In the genomic region with DNA sequence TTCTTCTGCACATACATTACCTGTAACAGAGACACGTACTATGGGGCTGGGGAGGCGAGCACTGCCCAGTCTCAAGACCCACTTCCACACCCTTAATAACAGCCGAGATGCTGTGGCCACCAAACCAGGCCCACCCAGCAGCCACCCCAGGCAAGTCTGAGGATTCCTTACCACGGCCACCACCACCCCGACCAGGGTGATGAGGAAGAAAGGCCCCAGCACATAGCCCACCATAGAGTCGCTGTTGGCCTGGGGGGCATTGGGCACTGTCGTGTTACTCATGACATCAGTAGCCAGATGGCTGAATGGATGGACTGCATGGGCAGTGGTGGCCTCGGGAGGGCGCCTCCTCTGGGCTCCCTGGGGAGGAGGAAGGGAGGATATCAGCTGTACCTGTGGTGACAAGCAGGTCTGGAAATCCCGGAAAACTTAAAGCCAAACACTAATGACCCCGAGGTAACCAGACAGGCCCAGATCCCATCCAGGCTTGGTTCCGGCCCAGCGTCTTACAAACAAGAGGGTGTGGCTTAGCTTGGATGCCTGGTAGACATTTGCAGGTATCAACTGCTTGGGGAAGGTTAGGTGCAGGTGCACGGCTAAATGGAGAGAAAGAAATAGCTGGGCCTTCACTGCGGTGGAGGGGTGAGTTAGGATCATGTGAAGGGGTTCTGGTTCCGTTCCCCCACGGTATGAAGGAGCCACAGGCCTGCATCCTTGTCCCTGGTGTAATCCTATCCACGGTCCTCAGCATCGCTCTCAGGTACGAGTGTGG, we compare ENCODE assay signal across 7 mouse cellular contexts. TPM values are rescaled to one million over a fixed set of nuclear protein-coding genes. Genes with fewer than 3 reads are reported as not detected.
DNase-seq lines count a peak whose midpoint lies in the region; ATAC-seq and TF ChIP-seq lines count a peak whose summit lies in the region.

No protein-coding gene starts in this region.

- TF ChIP-seq CTCF in thymus, adult 2 months (IDR thresholded peaks at IDR 0.05; ENCODE audit: borderline replicate concordance, control insufficient read depth, extremely low read depth, insufficient read depth, low read length, poor library complexity), result no peak
- peak; percentile 58 for TF ChIP-seq CTCF in liver, postnatal 0 days (IDR thresholded peaks at IDR 0.05; ENCODE audit: low read depth)

- ATAC-seq in hindbrain, embryonic 13.5 days (ENCODE audit: low FRiP score), result no peak
- ATAC-seq in liver, postnatal 0 days, result no peak

- TF ChIP-seq EP300 in liver, postnatal 0 days (IDR thresholded peaks at IDR 0.05; ENCODE audit: low read depth), result no peak

- no peak for TF ChIP-seq POLR2A in thymus, adult 2 months (IDR thresholded peaks at IDR 0.05; ENCODE audit: control insufficient read depth, extremely low read depth, insufficient read depth, low read length, poor library complexity)

- H3K9me3 ChIP-seq in hindbrain, embryonic 13.5 days, result no peaks in the 10 kb centered on the region
- H3K9me3 ChIP-seq in liver, postnatal 0 days (ENCODE audit: low read length), result no peaks in the 10 kb centered on the region

- peaks cover 15% of the 10 kb centered on the region for H3K36me3 ChIP-seq in thymus, adult 2 months (ENCODE audit: control insufficient read depth, insufficient read depth, low read length)
- H3K36me3 ChIP-seq in hindbrain, embryonic 13.5 days, result peaks cover 16% of the 10 kb centered on the region
- peaks cover 22% of the 10 kb centered on the region for H3K36me3 ChIP-seq in liver, postnatal 0 days (replicated peaks; ENCODE audit: insufficient read depth, low read length)

- peak overlapping the region; percentile 58 for H3K4me3 ChIP-seq in thymus, adult 2 months (ENCODE audit: control insufficient read depth, insufficient read depth, low read length)
- peak overlapping the region; percentile 61 for H3K4me3 ChIP-seq in hindbrain, embryonic 13.5 days
- H3K4me3 ChIP-seq in liver, postnatal 0 days (ENCODE audit: low read depth, low read length), result peak overlapping the region; percentile 73

- 23% methylated on average over 20 of the region's 20 CpGs for WGBS in thymus, adult 2 months
- 10% methylated on average over 20 of the region's 20 CpGs for WGBS in hindbrain, embryonic 13.5 days
- WGBS in liver, postnatal 0 days (ENCODE audit: insufficient replicate concordance), result 9% methylated on average over 20 of the region's 20 CpGs

- H3K9ac ChIP-seq in hindbrain, embryonic 13.5 days, result peak overlapping the region; percentile 83
- peak overlapping the region; percentile 72 for H3K9ac ChIP-seq in liver, postnatal 0 days (replicated peaks)

- DNase-seq in thymus, adult 2 months, result peak; percentile 38
- no peak for DNase-seq in thymus, postnatal 0 days (ENCODE audit: low spot score)
- DNase-seq in cerebellum, adult 9-11 months, result peak; percentile 79
- DNase-seq in liver, postnatal 0 days, result no peak
- peak; percentile 25 to 34 for DNase-seq in thymus, postnatal 10 days (ENCODE audit: low spot score in 2 of 2)
- DNase-seq in layer of hippocampus, adult 11-12 months (ENCODE audit: low spot score), result no peak

- peak overlapping the region; percentile 91 for H3K4me2 ChIP-seq in hindbrain, embryonic 13.5 days
- peak overlapping the region; percentile 96 for H3K4me2 ChIP-seq in liver, postnatal 0 days (ENCODE audit: low read depth, low read length)

- H3K27ac ChIP-seq in thymus, adult 2 months (ENCODE audit: control insufficient read depth, insufficient read depth, low read length), result no peak overlapping the region; the same call in 1 of the 2 replicates
- peak overlapping the region; percentile 76; the same call in 1 of the 2 replicates for H3K27ac ChIP-seq in hindbrain, embryonic 13.5 days
- peak overlapping the region; percentile 78 for H3K27ac ChIP-seq in liver, postnatal 0 days (ENCODE audit: low read depth)

- H3K4me1 ChIP-seq in thymus, adult 2 months (replicated peaks; ENCODE audit: control insufficient read depth, insufficient read depth, low read length), result peaks cover 40% of the 10 kb centered on the region
- H3K4me1 ChIP-seq in hindbrain, embryonic 13.5 days (replicated peaks), result peaks cover 44% of the 10 kb centered on the region
- peaks cover 23% of the 10 kb centered on the region for H3K4me1 ChIP-seq in liver, postnatal 0 days (ENCODE audit: insufficient read depth)

- no peaks in the 10 kb centered on the region for H3K27me3 ChIP-seq in thymus, adult 2 months (ENCODE audit: control insufficient read depth, insufficient read depth, low read length)
- no peaks in the 10 kb centered on the region for H3K27me3 ChIP-seq in hindbrain, embryonic 13.5 days
- no peaks in the 10 kb centered on the region for H3K27me3 ChIP-seq in liver, postnatal 0 days (ENCODE audit: insufficient read depth, low read length)

RNA-seq across cellular contexts. Expression of a gene that starts 1.0 kb away (rescaled TPM):
- 89.4 and 120 TPM in 2 replicates for polyA plus RNA-seq in thymus, adult 2 months (2012; rRNA removed)
- polyA plus RNA-seq in thymus, postnatal 0 days (2015; fragmentation: Nextera tagmentation; extraction: Ambion mirVana), result 109 and 111 TPM in 2 replicates
- 43.5 and 44.8 TPM in 2 replicates for polyA plus RNA-seq in hindbrain, embryonic 13.5 days (2015; fragmentation: Nextera tagmentation; extraction: Ambion mirVana)
- polyA plus RNA-seq in liver, postnatal 0 days (2015; fragmentation: Nextera tagmentation; extraction: Ambion mirVana), result 15.0 and 16.7 TPM in 2 replicates

RNA-seq across cellular contexts. Expression of a gene that starts 8.3 kb away (rescaled TPM):
- polyA plus RNA-seq in thymus, adult 2 months (2012; rRNA removed), result 430 and 578 TPM in 2 replicates
- polyA plus RNA-seq in thymus, postnatal 0 days (2015; fragmentation: Nextera tagmentation; extraction: Ambion mirVana), result 356 and 471 TPM in 2 replicates
- 113 and 126 TPM in 2 replicates for polyA plus RNA-seq in hindbrain, embryonic 13.5 days (2015; fragmentation: Nextera tagmentation; extraction: Ambion mirVana)
- polyA plus RNA-seq in liver, postnatal 0 days (2015; fragmentation: Nextera tagmentation; extraction: Ambion mirVana), result 64.0 and 64.9 TPM in 2 replicates

RNA-seq across cellular contexts. Expression of a gene that starts 43.4 kb away (rescaled TPM):
- polyA plus RNA-seq in thymus, adult 2 months (2012; rRNA removed), result 1.5 and 1.9 TPM in 2 replicates
- polyA plus RNA-seq in thymus, postnatal 0 days (2015; fragmentation: Nextera tagmentation; extraction: Ambion mirVana), result 0.69 and 0.78 TPM in 2 replicates
- polyA plus RNA-seq in hindbrain, embryonic 13.5 days (2015; fragmentation: Nextera tagmentation; extraction: Ambion mirVana), result 4.8 and 5.2 TPM in 2 replicates
- not detected in 2 replicates for polyA plus RNA-seq in liver, postnatal 0 days (2015; fragmentation: Nextera tagmentation; extraction: Ambion mirVana)

RNA-seq across cellular contexts. Expression of a gene that starts 58.7 kb away (rescaled TPM):
- polyA plus RNA-seq in thymus, adult 2 months (2012; rRNA removed), result 86.3 and 110 TPM in 2 replicates
- 80.5 and 87.8 TPM in 2 replicates for polyA plus RNA-seq in thymus, postnatal 0 days (2015; fragmentation: Nextera tagmentation; extraction: Ambion mirVana)
- polyA plus RNA-seq in hindbrain, embryonic 13.5 days (2015; fragmentation: Nextera tagmentation; extraction: Ambion mirVana), result 225 and 235 TPM in 2 replicates
- polyA plus RNA-seq in liver, postnatal 0 days (2015; fragmentation: Nextera tagmentation; extraction: Ambion mirVana), result 17.9 and 20.2 TPM in 2 replicates

Comparison
In these comparisons a context has a peak if more than half of its experiments do, and no peak if none do; other contexts are left out.
1. DNase-seq: peak in thymus, adult 2 months (single experiment), cerebellum, adult 9-11 months (single experiment) and thymus, postnatal 10 days (2 of 2); none in thymus, postnatal 0 days (single experiment), liver, postnatal 0 days (single experiment) and layer of hippocampus, adult 11-12 months (single experiment).
2. Peak in every context shown above with its lines, with median percentiles within 50 percentile points of each other: H3K4me3 ChIP-seq.